Mouse (Mus musculus) urinary bladder, postnatal 10 days (tissue): ENCODE measurements around the gene Gm49337.
A peak's percentile ranks its signal among the peaks of the same experiment; 100 is the strongest.

ENCODE experiments used
- DNase-seq: peaks from one replicate; pipeline ENCODE4 v3.0.0; 2022; ENCODE audit warnings: low spot score

The Gm49337 gene

DNA sequence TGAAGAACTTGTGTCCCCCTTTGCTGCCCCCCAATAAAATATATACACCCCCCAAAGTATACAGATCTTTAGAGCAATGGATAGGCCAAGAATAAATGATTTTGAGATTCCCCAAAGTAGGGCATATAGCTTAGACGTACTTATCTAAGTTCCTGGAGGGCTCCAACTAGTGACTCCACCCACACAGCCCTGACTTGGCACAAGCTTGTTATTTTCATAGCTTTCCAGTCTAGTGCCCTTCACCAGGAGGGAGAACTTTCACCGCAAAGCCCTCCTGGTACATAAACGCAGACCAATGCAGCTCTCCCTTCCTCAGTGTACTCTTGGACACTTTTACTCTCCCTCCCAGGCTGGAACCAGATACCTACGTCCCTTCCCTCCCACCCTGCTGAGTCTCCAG is 11.0 kb upstream of the Gm49337 start:
- no peak for DNase-seq

DNA sequence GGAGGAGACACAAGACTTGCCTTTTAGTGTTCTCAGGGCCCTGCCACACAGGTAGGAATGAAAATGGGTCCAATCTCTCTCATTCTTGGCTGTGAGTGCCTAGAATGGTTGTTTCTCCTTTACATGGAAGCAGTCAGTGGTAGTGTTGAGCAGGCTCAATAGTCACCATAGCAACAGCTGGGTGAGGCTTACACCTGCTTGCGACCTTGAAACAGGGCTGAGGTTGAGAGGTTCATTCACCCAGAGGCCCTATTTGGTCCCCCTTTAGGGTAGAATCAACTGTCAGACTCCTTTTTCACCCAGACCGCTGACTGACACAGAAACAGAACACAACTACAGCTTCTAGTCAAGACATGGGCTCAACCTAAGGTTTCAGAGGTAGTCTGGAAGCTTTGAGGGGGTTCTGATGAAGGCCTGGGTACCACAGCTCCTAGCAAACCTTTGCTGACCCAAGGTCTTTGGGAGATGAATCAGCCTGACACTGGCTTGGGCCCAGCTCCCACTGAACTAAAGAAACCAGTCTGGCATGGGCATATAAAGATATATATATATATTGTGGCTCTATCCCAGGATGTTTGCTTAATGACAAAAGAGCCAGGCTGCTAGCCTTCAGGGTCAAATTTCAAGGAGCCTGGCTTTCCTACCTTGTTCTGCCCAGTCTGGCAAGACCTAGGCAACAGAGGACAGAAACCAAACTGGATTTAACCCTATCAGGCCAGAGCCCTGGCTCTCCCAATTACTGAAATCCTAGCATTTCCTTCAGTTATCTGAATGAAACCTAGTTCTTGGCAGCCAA is 8.2 kb upstream of the Gm49337 start:
- DNase-seq, result no peak

DNA sequence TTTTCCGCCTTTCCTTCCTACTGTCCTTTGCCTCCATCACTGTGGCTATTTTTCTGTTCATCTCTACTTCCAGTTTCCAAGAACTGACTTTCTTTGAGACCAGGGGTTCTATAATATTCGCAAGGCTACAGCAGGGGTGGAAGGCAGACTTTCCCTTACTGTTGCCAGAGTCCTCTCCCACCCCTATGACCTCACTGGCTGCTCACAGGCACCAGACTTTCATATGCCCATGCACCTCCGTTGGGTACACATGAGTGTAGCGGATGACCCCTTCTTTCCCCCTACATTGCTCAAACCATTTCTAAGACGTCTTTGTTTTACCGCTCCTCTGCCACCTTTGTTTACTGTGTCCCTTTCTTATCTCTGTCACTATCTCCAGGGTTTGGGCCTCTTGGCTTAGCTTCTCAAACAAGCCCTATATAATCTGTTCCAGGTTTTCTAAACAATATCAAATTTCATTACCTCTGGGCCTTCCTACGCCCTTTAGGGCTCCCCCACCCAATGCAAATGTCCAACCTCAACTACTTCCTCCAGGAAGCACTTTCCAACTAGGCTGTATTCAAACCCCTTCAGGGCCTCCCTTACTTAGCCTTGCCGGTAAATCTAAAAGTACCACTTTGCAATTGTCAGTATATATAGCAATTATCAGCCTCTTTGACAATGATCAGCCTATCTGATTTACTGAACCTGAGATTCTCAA is 7.3 kb upstream of the Gm49337 start:
- DNase-seq, result no peak

DNA sequence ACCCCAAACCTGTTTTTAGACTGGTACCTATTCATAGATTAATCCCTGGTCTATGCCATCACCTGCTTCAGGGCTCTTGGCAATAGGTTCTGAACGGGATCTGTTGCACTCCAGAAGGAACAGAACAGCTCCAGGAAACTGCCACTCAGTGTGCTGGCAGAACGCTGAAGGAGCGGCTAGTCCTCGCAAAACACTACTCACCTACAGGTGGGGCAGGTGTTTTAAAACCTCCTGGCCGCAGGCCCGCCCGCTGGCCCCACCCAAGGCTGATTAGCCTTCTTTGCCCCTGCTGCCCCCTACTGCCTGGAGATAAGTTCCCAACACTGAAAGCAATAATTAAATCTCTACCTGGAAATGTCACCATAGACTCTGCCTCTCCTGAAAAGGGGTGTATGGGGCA is 5.8 kb upstream of the Gm49337 start, which contains the start of gene Tspan1:
Gene Tspan1, minus strand, starts transcription at position 198 of the 400 bp plus-strand sequence.
- no peak for DNase-seq

DNA sequence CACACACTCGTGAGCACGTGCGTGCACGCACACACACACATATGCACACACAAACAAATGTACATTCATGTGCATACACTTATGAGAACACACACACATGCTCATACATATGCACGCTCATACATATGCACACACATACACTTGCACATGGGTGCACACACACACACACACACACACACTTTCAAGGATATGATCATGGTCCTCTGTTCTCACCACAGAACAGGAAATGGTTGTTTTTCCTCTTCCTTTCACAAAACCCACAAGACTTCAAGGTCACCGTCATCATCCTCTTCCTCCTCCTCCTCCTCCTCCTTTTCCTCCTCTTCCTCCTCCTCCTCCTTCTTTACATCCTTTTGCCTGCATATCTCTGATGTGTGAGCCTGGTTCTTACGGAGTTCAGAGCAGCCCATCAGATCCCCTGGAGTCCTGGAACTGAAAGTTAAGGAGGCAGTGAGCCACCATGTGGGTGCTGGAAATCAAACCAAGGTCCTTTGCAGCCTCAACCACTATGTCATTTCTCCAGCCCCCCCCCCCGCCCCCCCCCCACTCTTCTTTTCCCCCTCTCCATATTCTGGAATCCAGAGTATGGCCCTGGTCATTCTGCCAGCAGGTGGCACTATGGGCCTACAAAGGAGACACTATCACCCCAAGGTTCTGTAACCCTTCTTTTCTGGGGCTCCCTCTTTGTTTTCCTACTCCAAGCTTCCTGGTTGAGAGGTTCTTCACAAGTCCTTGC is 4.4 kb upstream of the Gm49337 start:
- DNase-seq, result no peak

DNA sequence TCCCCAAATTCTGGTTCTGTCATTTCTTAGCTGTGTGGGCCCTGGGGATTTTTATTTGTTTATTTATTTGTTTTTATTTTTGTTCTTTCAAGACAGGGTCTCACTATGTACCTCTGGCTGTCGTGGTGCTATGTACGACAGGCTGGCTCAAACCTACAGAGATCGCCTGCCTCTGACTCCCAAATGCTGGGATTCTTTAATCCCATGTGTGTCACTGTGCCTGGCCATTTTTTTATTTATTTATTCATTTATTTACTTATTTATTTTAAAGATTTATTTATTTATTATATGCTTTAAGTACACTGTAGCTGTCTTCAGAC is 3.9 kb upstream of the Gm49337 start:
- DNase-seq, result no peak

DNA sequence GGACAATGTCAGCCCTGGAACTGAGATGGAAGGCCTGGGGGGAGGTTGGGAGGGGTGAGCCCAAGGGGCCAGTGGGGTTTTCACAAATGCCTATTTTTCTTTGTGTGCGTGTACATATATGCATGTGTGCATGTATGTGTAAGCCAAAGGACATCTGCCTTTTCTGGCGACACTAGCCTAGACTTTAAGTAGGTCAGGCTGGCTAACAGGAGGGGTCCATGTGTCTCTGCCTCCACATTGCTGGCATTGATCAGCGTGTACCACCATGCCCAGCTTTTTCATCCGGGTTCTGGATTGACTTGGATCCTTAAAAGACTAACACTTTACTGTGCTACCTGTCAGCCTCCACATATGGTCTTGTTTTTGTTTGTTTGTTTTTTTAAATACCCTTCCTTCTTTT is 568 bp downstream of the Gm49337 start:
- DNase-seq, result no peak

DNA sequence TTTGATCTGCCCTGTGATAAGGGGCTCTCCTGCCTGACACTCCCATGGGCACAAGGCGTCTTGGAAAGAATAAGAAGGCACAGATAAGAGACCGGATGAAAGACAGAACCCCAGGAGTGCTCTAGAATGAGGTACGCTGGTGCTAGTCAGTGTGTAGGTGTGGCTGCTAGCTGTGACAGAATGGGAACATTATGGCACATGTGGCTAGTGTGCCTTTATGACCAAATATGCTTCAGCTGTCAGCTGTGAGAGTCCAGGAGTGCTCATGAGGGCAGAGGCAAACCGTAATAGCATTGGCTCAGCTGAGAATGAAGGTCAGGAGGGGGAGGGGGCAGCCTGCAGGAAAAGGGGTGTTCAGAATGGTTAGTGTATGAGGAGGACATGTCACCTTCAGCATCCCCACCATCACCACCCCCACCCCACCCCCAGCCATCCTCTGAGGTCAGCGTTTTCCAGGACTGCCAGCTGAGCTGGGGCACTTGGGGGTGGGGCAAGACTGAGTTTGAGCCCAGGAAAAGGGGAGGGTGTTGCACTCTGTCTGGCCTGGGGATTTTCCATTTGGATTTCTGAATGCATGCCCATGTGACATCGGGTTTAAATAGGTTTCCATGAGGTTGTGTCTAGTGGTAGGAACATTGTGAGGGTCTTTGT is 1.4 kb downstream of the Gm49337 start:
- no peak for DNase-seq

DNA sequence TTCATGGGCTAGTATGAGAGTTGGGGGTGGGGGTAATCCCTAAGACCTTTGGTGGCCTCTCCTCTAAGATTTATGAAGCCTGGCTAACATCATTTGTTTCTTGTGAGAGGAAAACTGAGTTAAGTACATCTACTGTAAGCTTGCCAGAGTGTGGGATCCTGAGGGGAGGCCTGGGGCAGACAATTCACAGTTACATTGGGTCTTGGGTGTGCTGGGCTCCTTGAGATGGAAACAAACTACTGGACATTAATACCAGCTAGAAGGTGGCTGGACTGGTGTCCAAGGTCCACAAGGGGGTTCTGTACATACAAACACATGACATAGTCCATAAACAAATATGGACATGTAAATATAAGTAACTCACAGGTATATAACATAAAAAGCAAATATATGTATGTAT is 2.0 kb downstream of the Gm49337 start:
- no peak for DNase-seq

DNA sequence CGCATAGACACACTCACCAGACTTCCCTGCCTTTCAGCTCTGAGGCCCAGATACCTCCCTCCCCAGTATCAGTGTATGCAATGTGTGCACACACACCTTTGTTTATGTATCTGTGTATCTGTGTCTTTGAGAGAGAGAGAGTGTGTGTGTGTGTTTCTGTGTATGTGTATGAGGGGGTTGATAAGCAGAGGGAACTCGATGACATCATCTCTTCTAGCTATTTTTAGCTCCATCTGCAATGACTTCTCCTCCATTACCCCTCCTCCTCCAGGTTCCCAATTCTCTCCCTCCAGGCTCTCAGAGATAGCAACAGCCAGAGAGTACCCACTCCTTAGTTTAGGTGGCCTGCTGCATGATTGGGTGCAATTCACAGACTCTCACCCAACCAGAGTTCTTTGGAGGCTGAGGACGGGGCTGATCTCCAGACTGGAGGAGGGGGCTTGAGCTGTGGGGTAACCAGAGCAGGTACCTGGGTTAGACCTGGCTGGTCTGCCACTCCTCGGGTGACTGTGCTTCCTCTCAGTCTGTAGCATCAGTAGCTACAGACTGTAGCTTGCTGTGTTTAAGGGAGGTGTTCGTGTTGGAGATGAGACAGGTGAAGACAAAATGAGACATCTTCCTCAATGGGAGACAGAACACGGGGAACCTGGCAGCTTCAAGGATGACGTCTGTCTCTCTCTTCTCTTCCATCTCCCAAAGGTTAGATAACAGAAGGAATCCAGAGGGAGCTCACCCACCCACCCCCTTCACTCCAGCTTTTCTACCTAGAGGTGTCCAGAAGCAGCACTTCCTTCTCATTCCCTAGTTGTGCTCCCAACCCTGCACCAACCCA is 2.7 kb downstream of the Gm49337 start:
- no peak for DNase-seq

DNA sequence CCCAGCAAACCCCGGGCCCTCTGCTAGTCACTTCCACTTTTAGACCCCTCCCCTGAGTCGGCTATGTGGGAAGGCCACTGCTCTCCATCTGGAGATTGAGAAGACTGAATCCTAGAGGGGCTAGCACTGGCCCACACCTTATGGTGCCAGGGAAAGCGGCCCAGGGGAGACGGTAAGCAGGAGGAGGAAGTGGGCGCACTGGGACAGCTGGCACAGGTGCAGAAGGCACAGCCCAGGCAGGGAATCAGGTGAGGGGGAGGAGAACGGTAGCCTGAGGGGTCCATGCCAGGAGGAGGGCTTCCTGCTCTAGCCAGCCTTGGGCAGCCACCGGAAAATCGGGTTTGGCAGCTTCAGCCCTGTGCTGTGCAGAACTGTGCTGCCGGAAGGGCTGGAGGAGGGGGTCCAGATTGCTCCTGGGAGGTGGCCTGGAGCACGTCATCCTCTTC is 3.4 kb downstream of the Gm49337 start:
- DNase-seq, result peak; percentile 49

DNA sequence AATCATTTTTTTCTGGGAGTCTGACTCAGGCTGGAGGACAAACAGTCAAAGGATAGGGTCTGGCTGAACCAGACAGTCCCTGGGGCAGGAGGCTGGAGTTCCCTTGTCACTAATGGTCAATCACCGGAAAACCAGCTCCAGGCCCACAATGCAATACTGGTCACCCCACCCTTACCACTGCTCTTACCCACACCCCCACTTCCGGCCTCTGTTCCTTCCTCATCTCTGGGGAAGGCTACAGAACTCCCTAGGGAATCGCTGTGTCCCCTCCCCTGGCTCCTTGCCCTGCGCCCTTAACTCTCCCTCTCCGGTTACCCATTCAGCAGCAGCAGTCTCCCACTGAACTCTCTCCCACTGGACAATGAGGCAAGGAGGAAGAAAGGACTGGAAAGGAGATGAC is 4.0 kb downstream of the Gm49337 start:
- no peak for DNase-seq

DNA sequence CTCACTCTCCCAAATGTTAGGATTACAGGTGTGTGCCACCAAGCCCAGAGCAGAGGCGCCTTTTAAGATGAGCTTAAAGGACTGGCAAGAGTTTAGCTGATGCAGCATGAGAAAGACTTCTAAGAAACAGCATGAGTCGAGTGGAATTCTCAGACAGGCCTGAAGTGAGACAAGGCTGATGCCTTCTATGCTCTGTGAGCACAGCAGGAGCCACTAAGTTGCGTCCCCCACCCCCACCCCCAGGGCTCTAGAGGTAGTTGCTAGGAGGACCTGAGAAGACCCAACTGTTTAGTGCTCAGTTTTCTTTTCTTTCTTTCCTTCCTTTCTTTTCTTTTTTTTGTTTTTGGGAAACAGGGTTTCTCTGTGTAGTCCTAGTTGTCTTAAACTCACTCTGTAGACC is 8.9 kb downstream of the Gm49337 start:
- DNase-seq, result no peak

DNA sequence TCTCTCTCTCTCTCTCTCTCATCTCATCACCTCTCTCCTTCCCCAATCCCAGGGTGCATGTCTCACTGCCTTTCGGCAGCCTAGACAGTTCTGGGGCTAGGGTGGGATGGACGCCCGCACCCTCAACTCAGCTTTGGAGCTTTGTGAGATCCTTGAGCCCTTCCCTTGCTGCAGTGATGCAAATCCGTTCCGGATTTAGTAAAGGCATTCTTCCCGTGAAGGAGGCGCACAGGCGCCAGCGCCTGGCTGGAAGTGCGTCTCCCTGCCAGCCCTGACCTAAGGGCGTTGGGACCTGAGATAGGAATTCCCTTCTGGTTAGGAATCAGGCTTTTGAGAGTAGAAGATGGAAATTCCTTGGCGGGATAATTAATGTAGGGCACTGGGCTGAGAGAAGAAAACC is 9.6 kb downstream of the Gm49337 start:
- no peak for DNase-seq

DNA sequence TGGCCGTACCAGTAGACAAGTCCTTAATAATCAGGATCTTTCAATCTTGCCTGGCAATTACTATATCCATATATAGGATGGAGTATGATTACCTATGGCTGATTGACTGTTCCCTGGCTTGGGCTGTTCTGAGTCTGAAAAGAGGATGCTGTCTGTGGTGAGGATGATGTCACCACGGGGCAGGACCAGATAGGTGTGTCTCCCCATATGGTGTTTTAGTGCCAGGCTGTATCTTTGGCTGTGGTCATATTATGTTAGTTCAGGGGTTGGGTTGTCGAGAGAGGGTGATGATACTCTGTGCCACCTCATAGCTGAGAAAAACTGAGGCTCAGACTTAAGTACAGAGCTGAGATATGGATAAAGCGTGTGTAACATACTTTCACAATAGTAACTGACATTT is 11.9 kb downstream of the Gm49337 start:
- DNase-seq, result no peak

DNA sequence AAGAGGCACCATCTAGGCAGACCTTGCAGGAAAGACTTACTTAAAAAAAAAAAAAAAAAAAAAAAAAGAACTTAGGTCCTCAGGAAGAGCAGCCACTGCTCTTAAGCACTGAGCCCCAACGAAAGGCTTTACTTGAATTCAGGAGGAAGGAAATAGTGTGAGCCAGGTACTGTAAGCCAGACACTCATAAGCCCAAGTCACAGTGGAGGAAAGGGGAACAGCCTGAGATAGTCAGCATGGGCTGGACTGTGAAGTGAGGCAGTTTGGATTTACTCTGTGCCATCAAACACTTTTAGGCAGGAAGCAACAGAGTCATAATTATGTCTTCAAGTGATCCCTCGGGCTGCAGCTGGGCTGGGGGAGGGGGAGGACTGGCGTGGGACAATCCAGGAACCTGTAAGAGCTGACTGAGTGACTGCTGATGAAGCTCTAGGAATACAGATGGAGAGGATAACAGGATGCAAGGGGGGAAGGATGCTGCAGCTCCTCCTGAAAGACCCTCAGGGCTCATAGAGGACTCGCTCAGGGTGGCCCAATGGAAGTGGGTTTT is 19.2 kb downstream of the Gm49337 start:
- DNase-seq, result no peak

DNA sequence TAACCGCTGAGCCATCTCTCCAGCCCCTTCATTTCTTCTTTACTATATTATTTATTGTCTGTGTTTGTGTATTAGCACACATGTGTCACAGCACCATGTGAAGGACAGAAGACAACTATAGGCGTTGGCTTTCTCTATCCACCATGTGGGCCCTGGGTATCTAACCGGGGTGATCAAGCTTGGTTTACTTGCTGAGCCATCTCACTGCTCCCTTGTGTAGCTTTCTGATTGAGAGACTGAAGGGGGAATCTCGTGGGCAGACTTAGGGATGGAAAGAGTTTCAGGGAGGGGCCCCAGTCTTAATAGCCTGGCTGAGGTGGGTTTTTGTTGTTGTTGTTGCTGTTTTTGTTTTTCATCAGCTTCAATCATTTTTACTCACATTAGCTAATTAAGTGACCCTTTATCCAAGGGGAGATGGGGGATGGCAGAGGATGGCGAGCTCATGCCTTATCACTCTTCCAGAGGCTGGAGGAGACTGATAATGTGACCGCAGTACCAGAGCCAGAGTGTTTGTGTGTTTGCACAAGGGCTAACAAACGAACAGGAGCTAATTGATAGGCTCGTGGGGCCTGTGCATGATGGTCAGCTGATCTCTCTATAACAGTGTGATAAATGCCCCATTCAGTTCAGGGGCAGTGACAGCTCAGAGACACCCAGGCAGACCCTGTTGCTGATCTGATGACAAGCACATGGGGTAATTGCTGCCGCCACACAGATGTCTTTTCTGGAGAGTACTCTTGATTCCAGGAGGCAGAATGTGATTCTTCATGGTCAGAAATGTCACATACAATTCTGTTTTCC is 20.6 kb downstream of the Gm49337 start:
- DNase-seq, result no peak

DNA sequence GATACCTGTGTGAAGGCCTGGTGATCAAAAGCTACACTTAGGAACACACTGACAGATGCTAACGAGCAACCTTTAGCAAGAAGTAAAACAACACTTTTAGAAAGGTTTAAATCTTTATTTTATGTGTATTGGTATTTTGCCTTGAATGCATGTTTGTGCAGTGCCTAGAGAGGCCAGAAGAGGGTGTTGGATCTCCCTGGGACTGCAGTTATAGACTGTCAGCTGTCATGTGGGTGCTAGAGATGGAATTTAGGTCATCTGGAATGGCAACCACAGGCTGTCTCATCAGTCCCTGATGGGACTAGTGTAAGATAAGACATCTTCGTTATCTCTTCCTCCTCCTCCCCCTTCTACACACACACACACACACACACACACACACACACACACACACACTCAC is 25.2 kb downstream of the Gm49337 start:
- DNase-seq, result no peak

DNA sequence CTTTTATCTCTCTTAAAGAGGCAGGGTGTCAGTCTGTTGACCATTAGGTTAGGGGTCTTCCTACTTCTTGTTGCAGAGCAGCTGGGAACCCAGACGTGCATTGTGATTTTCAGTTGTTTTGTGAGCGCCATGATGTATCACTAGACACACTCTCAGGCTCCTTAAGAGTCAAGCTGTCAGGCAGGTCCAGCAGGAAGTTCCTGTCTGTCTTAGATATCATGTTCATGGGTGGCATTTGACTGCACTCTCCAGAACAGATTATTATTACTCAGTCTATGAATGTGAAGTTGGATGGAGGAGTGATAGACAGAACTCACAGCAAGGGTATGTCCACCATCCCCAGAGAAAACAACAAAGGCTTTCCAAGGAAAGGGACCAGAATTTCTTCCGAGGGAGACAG is 31.2 kb downstream of the Gm49337 start:
- no peak for DNase-seq

DNA sequence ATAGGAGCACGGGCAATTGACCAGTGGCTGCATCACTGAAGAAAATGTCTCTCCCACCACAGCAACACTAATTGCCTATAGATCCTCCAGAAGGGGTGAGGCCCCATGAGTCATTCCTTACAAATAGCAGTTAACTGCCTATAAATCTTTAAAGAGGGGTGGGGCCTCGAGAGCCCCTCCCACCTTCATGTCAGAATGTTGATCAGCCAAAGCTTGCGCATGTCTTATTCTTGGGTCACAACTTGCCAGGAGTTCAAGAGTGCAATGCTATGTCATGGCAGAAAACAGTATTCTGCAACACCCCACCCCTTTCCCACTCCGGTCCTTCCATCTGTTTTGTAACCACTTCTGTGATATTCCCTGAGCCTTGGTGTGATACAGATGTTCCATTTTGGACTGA is 33.3 kb downstream of the Gm49337 start:
- no peak for DNase-seq

DNA sequence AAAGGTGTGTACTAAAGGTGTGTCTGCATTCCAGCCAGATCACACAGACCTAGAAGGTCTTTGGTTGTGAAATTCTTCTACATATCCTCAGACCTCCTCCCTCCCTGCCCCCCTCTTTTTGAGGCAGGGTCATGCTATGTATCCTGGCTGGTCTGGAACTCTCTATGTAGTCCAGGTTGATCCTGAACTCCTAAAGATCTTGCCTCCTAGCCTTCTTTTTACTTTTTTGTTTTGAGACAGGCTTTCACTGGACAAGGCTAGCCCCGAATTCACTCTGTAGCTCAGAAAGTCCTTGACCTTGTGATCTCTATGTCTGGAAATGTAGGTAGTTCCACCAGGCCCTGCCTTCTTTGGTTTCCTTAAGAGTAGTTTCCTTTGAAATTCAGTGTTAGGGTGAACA is 35.7 kb downstream of the Gm49337 start:
- no peak for DNase-seq
